Mouse (Mus musculus): ENCODE data around the gene Pyroxd2. TPM values are rescaled to one million over a fixed set of nuclear protein-coding genes. Genes with fewer than 3 reads are reported as not detected.

Pyroxd2 gene
- polyA plus RNA-seq, 1 experiment: 2.4 TPM

GRCm38 (mm10) chr19:42677452-42677851 is 75.1 kb downstream of the Pyroxd2 start:
- Histone ChIP-seq H3K4me1 (ENCODE audit: control insufficient read depth, insufficient read depth, low read length) (no peaks in the 10 kb centered on the region), H3K4me3 (replicated peaks; ENCODE audit: insufficient read depth, low read depth, low read length) (no peak overlapping the region), H3K27ac (ENCODE audit: insufficient read depth, low read length) (no peak overlapping the region), H3K27me3 (ENCODE audit: control insufficient read depth, insufficient read depth, low read length) (no peaks in the 10 kb centered on the region)
- DNase-seq: no peak
- 62% methylated on average over 3 of the region's 3 CpGs for WGBS
- no peak for TF ChIP-seq POLR2A (IDR thresholded peaks at IDR 0.05; ENCODE audit: borderline replicate concordance, insufficient read depth, low read length)
- no peak for TF ChIP-seq CTCF (IDR thresholded peaks at IDR 0.05; ENCODE audit: borderline replicate concordance, insufficient read depth, low read depth, low read length)

- no peak for TF ChIP-seq CTCF (IDR thresholded peaks at IDR 0.05; ENCODE audit: borderline replicate concordance, insufficient read depth, low read depth, low read length)
- TF ChIP-seq POLR2A (IDR thresholded peaks at IDR 0.05; ENCODE audit: borderline replicate concordance, insufficient read depth, low read length): no peak
- H3K27me3 ChIP-seq (ENCODE audit: control insufficient read depth, insufficient read depth, low read length): no peaks in the 10 kb centered on the region
- no peak for DNase-seq
- H3K4me1 ChIP-seq (ENCODE audit: control insufficient read depth, insufficient read depth, low read length): no peaks in the 10 kb centered on the region
- H3K4me3 ChIP-seq (replicated peaks; ENCODE audit: insufficient read depth, low read depth, low read length): no peak overlapping the region
- no peak overlapping the region for H3K27ac ChIP-seq (ENCODE audit: insufficient read depth, low read length)
- 95% methylated on average over 3 of the region's 3 CpGs for WGBS
These were observed 75.6 kb downstream of the Pyroxd2 start for GRCm38 (mm10) chr19:42676931-42677330.

Other genes with a start within 250 kb of the Pyroxd2 start
- gene R3hcc1l, start 234.0 kb downstream of the Pyroxd2 start, polyA plus RNA-seq (2012; rRNA removed): 12.1 and 13.3 TPM in 2 replicates
- gene Loxl4, start 140.0 kb downstream of the Pyroxd2 start, polyA plus RNA-seq (2012; rRNA removed): 0.11 and 0.23 TPM in 2 replicates
- 13.8 and 15.9 TPM in 2 replicates for gene Hps1, start 27.2 kb upstream of the Pyroxd2 start, polyA plus RNA-seq (2012; rRNA removed)

All from cerebellum, adult 2 months (tissue).